ENCODE assay signal across 8 mouse cellular contexts in genomic region chr9:74974758-74975157, GRCm38 (mm10). TPM values are rescaled to one million over a fixed set of nuclear protein-coding genes. Genes with fewer than 3 reads are reported as not detected.
DNase-seq lines count a peak whose midpoint lies in the region; ATAC-seq and TF ChIP-seq lines count a peak whose summit lies in the region.

No protein-coding gene starts in this region.

- intact Hi-C loops in left cerebral cortex, adult 2 months (cut with DNase I): no loop called here

- peak; percentile 9; the same call in 1 of the 2 replicates for ATAC-seq in midbrain, embryonic 12.5 days (ENCODE audit: low FRiP score, low read depth)
- ATAC-seq in monocyte, adult 5-6 weeks (replicated peaks; ENCODE audit: insufficient number of reproducible peaks, low FRiP score, low TSS enrichment, poor library complexity, severe bottlenecking): no peak

- peak overlapping the region; percentile 96 for H3K27ac ChIP-seq in left cerebral cortex, adult 2 months
- H3K27ac ChIP-seq in midbrain, embryonic 12.5 days (replicated peaks): peak overlapping the region; percentile 94

- peak overlapping the region; percentile 4; the same call in 1 of the 2 replicates for H3K4me3 ChIP-seq in left cerebral cortex, adult 2 months
- no peak overlapping the region for H3K4me3 ChIP-seq in midbrain, embryonic 12.5 days

- no peak for TF ChIP-seq CTCF in left cerebral cortex, adult 2 months (IDR thresholded peaks at IDR 0.05)

- 1% methylated on average over 11 of the region's 11 CpGs for WGBS in midbrain, embryonic 12.5 days

- H3K27me3 ChIP-seq in midbrain, embryonic 12.5 days: no peaks in the 10 kb centered on the region

- no peak for DNase-seq in left cerebral cortex, adult 2 months (ENCODE audit: extremely low spot score in 1 of 2, low spot score in 2 of 2)
- DNase-seq in left cerebral cortex, adult 18-20 months (ENCODE audit: low spot score in 2 of 2): no peak
- peak; percentile 48 to 57 for DNase-seq in cerebellum, postnatal 14 days
- peak; percentile 60 to 68 for DNase-seq in heart, adult 18-20 months
- peak; percentile 60 for DNase-seq in kidney, postnatal 10 days
- DNase-seq in ovary, postnatal 36 days (ENCODE audit: low spot score): no peak

- no peaks in the 10 kb centered on the region for H3K9me3 ChIP-seq in midbrain, embryonic 12.5 days

- H3K36me3 ChIP-seq in midbrain, embryonic 12.5 days: no peaks in the 10 kb centered on the region

- H3K9ac ChIP-seq in midbrain, embryonic 12.5 days (replicated peaks): no peak overlapping the region; the same call in 1 of the 2 replicates

- peaks cover 36% of the 10 kb centered on the region for H3K4me1 ChIP-seq in midbrain, embryonic 12.5 days

- peak overlapping the region; percentile 52 for H3K4me2 ChIP-seq in midbrain, embryonic 12.5 days (replicated peaks)

RNA-seq across cellular contexts. Expression of gene Fam214a, which starts 22.1 kb away (rescaled TPM):
- total RNA-seq in left cerebral cortex, adult 2 months (2021): 10 to 100 TPM; 35.3 to 37.5 TPM
- 10 to 100 TPM; 28.2 to 28.6 TPM for total RNA-seq in left cerebral cortex, adult 18-20 months (2021)
- total RNA-seq in heart, adult 18-20 months (2021): 10 to 100 TPM; 17.8 to 34.7 TPM
- 31.3 and 31.9 TPM in 2 replicates for polyA plus RNA-seq in midbrain, embryonic 12.5 days (2016; fragmentation: Nextera tagmentation; extraction: Ambion mirVana)
- total RNA-seq in monocyte, adult 5-6 weeks (2017): 35.8 to 79.7 TPM (median 43.8 TPM) in 3 replicates

Comparison
In these comparisons a context has a peak if more than half of its experiments do, and no peak if none do; other contexts are left out.
1. DNase-seq: peak in cerebellum, postnatal 14 days (2 of 2), heart, adult 18-20 months (2 of 2) and kidney, postnatal 10 days (single experiment); none in left cerebral cortex, adult 2 months (0 of 2), left cerebral cortex, adult 18-20 months (0 of 2) and ovary, postnatal 36 days (single experiment).